Mouse (Mus musculus) neural tube, embryonic 12.5 days (tissue): ENCODE data around the gene Kcnh3. TPM values are rescaled to one million over a fixed set of nuclear protein-coding genes. Genes with fewer than 3 reads are reported as not detected.

ENCODE experiments used
- ATAC-seq: fragments of 200-750 bp; cut with Nextera tagmentation; 2 replicates; pipeline ENCODE4 v1.8.0; 2017; ENCODE audit warnings: low read depth, mild to moderate bottlenecking, moderate TSS enrichment, moderate library complexity; ENCODE audit not compliant: low FRiP score
- H3K27ac ChIP-seq: fragments of 300-500 bp; sonication (generic); 2 replicates; pipeline ENCODE4 v1.5.1; 2016
- H3K27me3 ChIP-seq: fragments of 300-500 bp; sonication (generic); replicated peaks from 2 replicates; pipeline ENCODE4 v1.6.1; 2016; ENCODE audit warnings: mild to moderate bottlenecking
- H3K36me3 ChIP-seq: fragments of 300-500 bp; sonication (generic); 2 replicates; pipeline ENCODE4 v1.6.1; 2016; ENCODE audit warnings: mild to moderate bottlenecking
- H3K4me1 ChIP-seq: fragments of 300-500 bp; sonication (generic); 2 replicates; pipeline ENCODE4 v1.6.1; 2016
- H3K4me2 ChIP-seq: fragments of 300-500 bp; sonication (generic); replicated peaks from 2 replicates; pipeline ENCODE4 v1.6.1; 2016; ENCODE audit warnings: mild to moderate bottlenecking
- H3K4me3 ChIP-seq: fragments of 300-500 bp; sonication (generic); 2 replicates; pipeline ENCODE4 v1.5.1; 2016
- H3K9ac ChIP-seq: fragments of 300-500 bp; sonication (generic); 2 replicates; pipeline ENCODE4 v1.6.1; 2016; ENCODE audit warnings: mild to moderate bottlenecking
- H3K9me3 ChIP-seq: fragments of 300-500 bp; sonication (generic); 2 replicates; pipeline ENCODE4 v1.6.1; 2016; ENCODE audit warnings: mild to moderate bottlenecking
- WGBS: fragments of 180-500 bp; shearing (Covaris S2); methylation state at CpG from one replicate; pipeline ENCODE4 v1.1.7; 2016; 5-methylcytosine and 5-hydroxymethylcytosine counted together
- polyA plus RNA-seq: library from polyadenylated mRNA; unstranded; fragments of >200 nt; fragmentation: Nextera tagmentation; extraction: Ambion mirVana; gene quantifications from 2 replicates; pipeline ENCODE4 v1.2.1, GENCODE M21; 2016

Kcnh3 gene
- 0.51 and 0.57 TPM in 2 replicates for polyA plus RNA-seq

DNA sequence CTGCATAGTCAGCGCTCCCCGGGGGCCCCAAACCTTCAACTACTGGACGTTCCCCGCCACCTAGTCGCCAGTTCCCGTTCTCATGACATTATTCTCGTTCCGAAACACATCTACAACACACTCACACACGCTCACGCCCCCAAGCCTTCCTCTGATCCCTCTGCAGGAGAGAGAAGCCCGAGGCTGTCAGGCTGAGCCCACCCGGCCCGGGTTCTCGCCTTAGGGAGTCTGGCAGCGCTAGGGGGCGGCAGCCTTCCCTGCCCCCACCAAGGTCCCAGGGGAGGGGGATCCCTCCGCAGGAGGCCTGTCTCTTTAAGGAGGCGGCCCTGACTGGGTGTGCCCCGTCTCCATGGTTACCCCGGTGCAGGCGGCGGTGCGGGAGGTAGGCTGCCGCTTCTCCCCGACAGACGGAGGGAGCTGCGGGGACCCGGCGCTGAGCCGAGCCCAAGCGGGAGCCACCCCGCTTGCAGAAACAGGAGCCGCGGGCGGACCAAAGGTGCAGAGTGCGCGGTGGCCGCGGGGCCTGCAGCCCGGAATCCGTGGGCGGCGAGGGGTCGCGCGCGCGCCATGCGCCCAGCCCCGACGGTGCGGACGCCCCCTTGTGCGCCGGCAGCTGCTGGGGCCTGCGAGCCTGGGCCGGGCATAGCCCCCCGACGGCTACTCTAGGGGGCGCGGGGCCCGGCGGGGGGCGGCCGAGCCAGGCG is at the start of gene Kcnh3:
TSS of gene Kcnh3 (plus strand) at position 654 of the 704 bp plus-strand sequence.
- Histone ChIP-seq H3K27ac (no peak within 1 kb of the TSS), H3K27me3 (peaks cover 99% of the 10 kb centered on the region), H3K9me3 (no peaks in the 10 kb centered on the region), H3K4me2 (peak within 1 kb of the TSS; percentile 61), H3K4me3 (peak within 1 kb of the TSS; percentile 38), H3K36me3 (no peaks in the 10 kb centered on the region), H3K4me1 (peaks cover 30% of the 10 kb centered on the region), H3K9ac (peak within 1 kb of the TSS; percentile 26; the same call in 1 of the 2 replicates)
- ATAC-seq: no peak
- under 1% methylated on average over 65 of the region's 66 CpGs for WGBS

DNA sequence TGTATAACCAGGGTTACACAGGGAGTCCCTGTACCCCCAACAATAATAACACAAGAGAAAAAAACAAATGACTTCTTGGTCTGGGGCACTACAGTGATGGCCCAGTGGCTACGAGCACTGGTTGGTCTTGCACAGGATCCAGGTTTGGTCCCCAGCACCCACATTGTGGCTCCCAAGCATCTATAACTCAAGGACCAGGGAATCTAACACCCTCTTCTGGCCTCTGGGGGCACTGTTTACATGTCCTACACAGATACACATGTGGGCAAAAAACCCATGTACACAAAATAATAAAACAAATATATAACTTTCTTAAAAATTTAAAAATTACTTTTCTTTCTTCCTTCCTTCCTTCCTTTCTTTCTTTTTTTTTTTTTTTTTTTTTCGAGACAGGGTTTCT is 45.0 kb upstream of the Kcnh3 start:
- H3K36me3 ChIP-seq: peaks cover 57% of the 10 kb centered on the region
- 96% methylated on average over 1 of the region's 2 CpGs for WGBS
- no peaks in the 10 kb centered on the region for H3K4me1 ChIP-seq
- ATAC-seq: no peak
- H3K9ac ChIP-seq: no peak overlapping the region
- H3K27me3 ChIP-seq: no peaks in the 10 kb centered on the region
- H3K4me2 ChIP-seq: no peak overlapping the region
- H3K4me3 ChIP-seq: no peak overlapping the region
- H3K27ac ChIP-seq: no peak overlapping the region
- no peaks in the 10 kb centered on the region for H3K9me3 ChIP-seq

- Histone ChIP-seq H3K4me3 (no peak overlapping the region), H3K9ac (no peak overlapping the region), H3K4me1 (no peaks in the 10 kb centered on the region), H3K27ac (no peak overlapping the region), H3K4me2 (no peak overlapping the region), H3K27me3 (no peaks in the 10 kb centered on the region), H3K36me3 (peaks cover 76% of the 10 kb centered on the region), H3K9me3 (no peaks in the 10 kb centered on the region)
- 92% methylated on average over 9 of the region's 9 CpGs for WGBS
- ATAC-seq: no peak
Observed at GRCm38 (mm10) chr15:99184217-99184914, 40.3 kb upstream of the Kcnh3 start.

DNA sequence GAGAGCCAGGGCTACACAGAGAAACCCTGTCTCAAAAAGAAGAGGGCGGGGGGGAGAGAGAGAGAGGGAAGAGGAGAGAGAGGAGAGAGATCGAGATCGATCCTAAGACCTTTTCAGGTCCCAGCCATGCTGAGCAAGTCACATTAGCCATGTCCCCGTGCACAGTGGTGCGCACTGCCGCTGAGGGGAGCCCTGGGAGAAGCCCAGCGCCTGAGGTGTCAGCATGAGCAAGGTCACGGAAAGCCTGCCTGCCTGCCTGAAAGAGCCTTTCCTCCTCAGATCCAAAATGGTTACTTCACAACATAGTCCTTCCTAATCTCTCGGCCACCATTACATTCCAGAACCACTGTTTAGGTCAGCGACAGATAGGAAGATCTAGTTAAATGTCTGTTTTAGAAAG is 30.3 kb upstream of the Kcnh3 start:
- no peaks in the 10 kb centered on the region for H3K27me3 ChIP-seq
- H3K9ac ChIP-seq: no peak overlapping the region
- no peak for ATAC-seq

DNA sequence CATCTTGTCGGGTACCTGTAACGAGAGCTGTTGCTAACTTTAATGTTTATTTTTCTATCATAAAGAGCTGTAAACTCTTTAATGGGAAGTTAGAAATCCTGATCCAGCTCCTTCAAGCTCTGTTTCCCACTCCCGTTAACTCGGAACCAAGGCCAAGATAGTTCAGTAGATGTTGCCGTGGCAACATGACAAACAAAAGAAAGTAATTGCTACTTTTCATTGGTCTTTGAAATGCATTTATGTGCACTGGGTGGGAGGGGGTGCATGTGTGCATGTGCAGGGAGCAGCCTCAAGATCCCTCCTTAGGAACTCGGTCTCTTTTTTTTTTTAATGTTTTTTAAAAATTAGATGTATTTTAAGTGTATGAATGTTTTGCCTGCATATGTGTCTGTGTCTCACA is 29.6 kb upstream of the Kcnh3 start:
- Histone ChIP-seq H3K9ac (no peak overlapping the region), H3K4me1 (no peaks in the 10 kb centered on the region), H3K36me3 (peaks cover 28% of the 10 kb centered on the region), H3K4me2 (no peak overlapping the region), H3K27me3 (no peaks in the 10 kb centered on the region), H3K27ac (no peak overlapping the region), H3K4me3 (no peak overlapping the region), H3K9me3 (no peaks in the 10 kb centered on the region)
- no peak for ATAC-seq
- 55% methylated on average over 6 of the region's 6 CpGs for WGBS

More for the DNA sequence above, 30.3 kb upstream of the Kcnh3 start:
- Histone ChIP-seq H3K36me3 (peaks cover 27% of the 10 kb centered on the region), H3K4me3 (no peak overlapping the region), H3K27ac (no peak overlapping the region), H3K9me3 (no peaks in the 10 kb centered on the region), H3K4me1 (no peaks in the 10 kb centered on the region), H3K4me2 (no peak overlapping the region)
- WGBS: 82% methylated on average over 10 of the region's 10 CpGs

GRCm38 (mm10) chr15:99198761-99199160 is 25.9 kb upstream of the Kcnh3 start:
- Histone ChIP-seq H3K27ac (no peak overlapping the region), H3K9ac (no peak overlapping the region), H3K27me3 (no peaks in the 10 kb centered on the region), H3K9me3 (no peaks in the 10 kb centered on the region), H3K4me3 (no peak overlapping the region), H3K36me3 (peaks cover 28% of the 10 kb centered on the region), H3K4me1 (no peaks in the 10 kb centered on the region), H3K4me2 (no peak overlapping the region)
- no peak for ATAC-seq

- no peaks in the 10 kb centered on the region for H3K27me3 ChIP-seq
- WGBS: 71% methylated on average over 8 of the region's 8 CpGs
- peaks cover 56% of the 10 kb centered on the region for H3K36me3 ChIP-seq
- no peak overlapping the region for H3K4me2 ChIP-seq
- H3K9ac ChIP-seq: no peak overlapping the region
- no peak overlapping the region for H3K4me3 ChIP-seq
- H3K27ac ChIP-seq: no peak overlapping the region
- no peaks in the 10 kb centered on the region for H3K9me3 ChIP-seq
- ATAC-seq: no peak
- H3K4me1 ChIP-seq: no peaks in the 10 kb centered on the region
Observed at GRCm38 (mm10) chr15:99205959-99206358, 18.7 kb upstream of the Kcnh3 start.

DNA sequence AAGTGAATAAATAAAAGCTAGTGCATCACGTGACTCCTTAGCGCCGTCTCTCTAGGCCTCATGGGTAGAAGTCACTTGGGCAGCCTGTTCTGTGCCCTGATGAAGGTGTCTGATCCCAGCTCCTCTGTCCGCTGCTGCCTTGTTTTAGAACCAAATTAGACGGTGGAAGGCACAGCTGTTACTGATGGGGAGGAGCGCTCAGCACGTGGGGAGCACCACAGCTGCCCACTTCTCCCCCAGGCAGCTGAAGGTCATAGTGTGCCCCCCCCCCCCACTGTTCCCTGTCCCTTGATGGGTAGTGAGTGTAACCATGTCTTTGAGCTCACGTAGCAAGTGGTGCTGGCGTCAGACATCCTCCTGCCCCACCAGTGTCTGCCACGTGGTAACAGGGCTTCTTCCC is 11.5 kb upstream of the Kcnh3 start:
- Histone ChIP-seq H3K4me1 (no peaks in the 10 kb centered on the region), H3K36me3 (peaks cover 59% of the 10 kb centered on the region), H3K9ac (no peak overlapping the region), H3K27me3 (no peaks in the 10 kb centered on the region), H3K4me3 (no peak overlapping the region), H3K4me2 (no peak overlapping the region), H3K27ac (no peak overlapping the region), H3K9me3 (no peaks in the 10 kb centered on the region)
- 89% methylated on average over 10 of the region's 10 CpGs for WGBS
- no peak for ATAC-seq

GRCm38 (mm10) chr15:99214941-99215340 is 9.7 kb upstream of the Kcnh3 start:
- H3K27ac ChIP-seq: no peak overlapping the region
- no peaks in the 10 kb centered on the region for H3K4me1 ChIP-seq
- no peak overlapping the region for H3K4me3 ChIP-seq
- H3K36me3 ChIP-seq: peaks cover 44% of the 10 kb centered on the region
- no peaks in the 10 kb centered on the region for H3K9me3 ChIP-seq
- peaks cover 7% of the 10 kb centered on the region; the same call in 1 of the 2 replicates for H3K27me3 ChIP-seq
- 84% methylated on average over 2 of the region's 2 CpGs for WGBS
- H3K9ac ChIP-seq: no peak overlapping the region
- ATAC-seq: no peak
- H3K4me2 ChIP-seq: no peak overlapping the region

GRCm38 (mm10) chr15:99215741-99216463 is 8.8 kb upstream of the Kcnh3 start:
- H3K4me2 ChIP-seq: no peak overlapping the region
- no peaks in the 10 kb centered on the region for H3K4me1 ChIP-seq
- no peak overlapping the region for H3K27ac ChIP-seq
- 84% methylated on average over 11 of the region's 11 CpGs for WGBS
- H3K4me3 ChIP-seq: no peak overlapping the region
- peaks cover 37% of the 10 kb centered on the region for H3K36me3 ChIP-seq
- ATAC-seq: no peak
- no peaks in the 10 kb centered on the region for H3K9me3 ChIP-seq
- H3K9ac ChIP-seq: no peak overlapping the region
- peaks cover 16% of the 10 kb centered on the region for H3K27me3 ChIP-seq

DNA sequence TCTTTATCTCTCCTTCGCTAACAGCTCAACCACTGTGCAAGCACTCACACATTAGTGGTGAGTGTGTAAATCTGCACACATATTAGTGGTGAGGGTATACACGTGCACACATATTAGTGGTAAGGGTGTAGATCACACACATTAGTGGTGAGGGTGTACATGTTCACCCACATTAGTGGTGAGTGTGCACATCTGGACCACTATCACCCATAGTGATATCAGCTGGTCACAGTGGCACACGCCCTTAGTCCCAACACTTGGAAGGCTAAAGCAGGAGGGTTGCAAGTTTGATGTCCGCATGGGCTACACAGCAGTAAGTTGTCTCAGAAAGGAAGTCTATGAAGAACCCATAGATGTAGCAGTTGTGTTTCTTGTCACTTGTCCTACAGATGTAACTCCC is 7.0 kb upstream of the Kcnh3 start:
- ATAC-seq: no peak
- Histone ChIP-seq H3K4me1 (no peaks in the 10 kb centered on the region), H3K27ac (no peak overlapping the region), H3K36me3 (peaks cover 21% of the 10 kb centered on the region), H3K4me3 (no peak overlapping the region), H3K27me3 (peaks cover 34% of the 10 kb centered on the region), H3K9ac (no peak overlapping the region), H3K9me3 (no peaks in the 10 kb centered on the region), H3K4me2 (no peak overlapping the region)
- 94% methylated on average over 4 of the region's 4 CpGs for WGBS

- Histone ChIP-seq H3K27me3 (peaks cover 72% of the 10 kb centered on the region), H3K36me3 (no peaks in the 10 kb centered on the region), H3K4me1 (peaks cover 30% of the 10 kb centered on the region), H3K9ac (no peak overlapping the region), H3K27ac (no peak overlapping the region), H3K4me2 (no peak overlapping the region), H3K4me3 (no peak overlapping the region), H3K9me3 (no peaks in the 10 kb centered on the region)
- WGBS: 13% methylated on average over 8 of the region's 8 CpGs
- no peak for ATAC-seq
Observed at GRCm38 (mm10) chr15:99221315-99221952, 3.2 kb upstream of the Kcnh3 start.
